Mouse (Mus musculus) gastrocnemius, postnatal 14 days (tissue): ENCODE measurements around the gene Gipr. TPM values are rescaled to one million over a fixed set of nuclear protein-coding genes. Genes with fewer than 3 reads are reported as not detected.
A peak's percentile ranks its signal among the peaks of the same experiment; 100 is the strongest.

Source experiments
- DNase-seq: peaks from one replicate; pipeline ENCODE4 v3.0.0; 2021; ENCODE audit warnings: mixed read lengths
- intact Hi-C: fragments of 180-260 bp; cut with DNase I; formaldehyde crosslinking; loops from one replicate; pipeline ENCODE4 v1.15.1; 2025; ENCODE audit warnings: low total_unique reads
- long read RNA-seq, 2 experiments: library from polyadenylated mRNA; stranded (forward); transcript quantifications; one replicate each; pipeline ENCODE4 v2.0.0; 2021
- total RNA-seq, 2 experiments: library from RNA; stranded (reverse); gene quantifications; 2 replicates each; pipeline ENCODE4 v1.2.3; 2021

The Gipr gene
- under 1 TPM in 1 of 2 experiments, not detected in 1; 0.09 TPM for total RNA-seq
- long read RNA-seq, experiment 1, result 0 reads
- long read RNA-seq, experiment 2, result 0 reads

DNA sequence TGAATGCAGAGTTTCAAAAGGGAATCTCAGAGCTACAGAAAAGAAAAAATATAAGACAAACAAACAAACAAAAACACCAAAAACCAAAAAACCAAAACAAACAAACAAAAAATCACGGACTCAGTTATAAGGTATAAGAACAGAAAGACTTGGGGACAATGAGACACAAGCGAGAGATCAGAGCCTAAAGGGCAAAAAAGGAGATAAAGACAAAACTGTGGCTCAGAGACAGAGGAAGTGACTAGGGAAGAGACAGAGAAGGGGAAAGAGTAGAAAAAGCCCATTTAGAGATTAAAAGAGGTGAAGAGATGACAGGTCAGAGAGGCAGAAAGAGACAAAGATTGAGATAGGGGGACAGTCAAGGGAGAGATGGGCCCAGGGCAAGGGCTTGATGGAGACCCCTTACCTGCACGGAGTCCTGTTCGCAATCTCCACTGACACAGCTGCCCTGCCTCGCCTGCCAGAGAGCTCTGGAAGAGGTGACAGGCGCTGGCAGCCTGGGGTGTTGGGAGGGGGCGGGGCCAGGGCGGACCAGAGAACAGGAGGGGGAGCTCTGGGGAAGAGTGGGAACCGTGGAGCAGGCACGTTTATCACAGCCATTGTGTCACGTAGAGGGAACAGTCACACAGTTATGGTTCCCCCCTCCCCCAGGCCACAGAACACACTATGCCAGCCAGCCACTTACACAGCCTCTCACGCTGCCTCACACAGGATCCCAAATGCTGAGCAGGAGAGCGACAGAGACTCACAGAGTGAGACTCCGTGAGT lies at the start of gene Gipr:
TSS of gene Gipr (minus strand) at position 472 of the 768 bp plus-strand sequence.
- intact Hi-C loops, result no loop called here
- DNase-seq, result no peak

DNA sequence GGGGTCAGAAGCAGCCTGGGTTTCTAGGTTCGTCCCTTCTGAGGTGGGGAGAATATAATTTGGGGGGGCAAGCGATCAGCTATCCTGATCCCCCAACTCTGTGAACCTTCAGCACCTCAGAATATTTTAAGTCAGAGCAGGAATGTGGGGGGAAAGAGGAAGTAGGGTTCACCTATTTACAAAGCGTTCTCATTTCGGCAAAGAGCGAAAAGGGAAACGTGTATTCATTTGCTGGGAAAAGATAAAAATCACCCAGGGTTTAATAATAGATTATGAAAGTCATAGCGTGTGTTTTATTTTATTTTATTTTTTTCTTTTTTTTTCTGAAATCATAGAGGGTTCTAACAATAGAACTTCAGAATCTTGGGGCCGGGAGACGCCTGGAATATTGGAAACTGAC lies 49.0 kb upstream of the Gipr start:
- intact Hi-C loops, result loop anchor here (5.0 kb wide), 1 partner anchor 38 kb away; the partner anchor contains the start of gene Eml2

DNA sequence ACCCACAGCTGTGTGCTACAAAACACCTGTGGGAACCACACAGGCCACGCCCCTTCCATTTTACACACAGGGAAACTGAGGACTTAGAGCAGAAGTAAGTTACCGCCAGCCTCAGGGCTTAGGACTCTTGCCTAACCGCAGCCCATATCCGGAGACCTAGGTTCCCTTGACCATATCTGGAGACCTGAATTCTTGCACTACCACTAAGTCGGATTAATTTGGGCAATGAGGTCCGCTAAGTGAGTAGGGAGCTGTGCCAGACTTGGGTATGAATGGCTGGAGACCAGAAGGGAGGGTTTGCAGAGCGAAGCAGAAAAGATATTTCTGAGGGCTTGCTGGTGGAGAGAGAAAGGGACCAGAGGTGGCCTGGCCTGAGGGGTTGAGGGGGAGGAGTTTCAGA lies 48.4 kb upstream of the Gipr start:
- intact Hi-C loops, result loop anchor here (5.0 kb wide), 1 partner anchor 37 kb away; the partner anchor contains the start of gene Eml2
- DNase-seq, result no peak

More for the DNA sequence above, 49.0 kb upstream of the Gipr start:
- no peak for DNase-seq

DNA sequence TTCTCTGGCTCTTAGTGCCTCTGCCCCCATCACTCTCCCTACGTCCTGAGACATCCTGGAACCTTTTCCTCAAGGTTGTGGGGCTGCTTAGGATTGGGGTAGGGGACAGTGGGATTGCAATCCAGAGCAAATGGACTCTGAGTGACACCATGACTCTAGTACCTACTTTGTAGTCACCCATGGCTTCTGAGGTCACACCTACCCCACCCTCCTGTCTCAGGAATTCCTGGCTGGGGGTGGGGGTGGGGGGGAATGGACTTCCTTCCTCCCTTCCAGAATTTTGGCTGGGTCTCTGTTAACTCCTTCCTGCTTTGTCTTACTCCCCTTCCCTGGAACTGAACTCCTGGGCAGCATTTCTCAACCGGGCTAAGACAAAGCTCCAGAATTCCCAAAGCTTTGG lies 47.5 kb upstream of the Gipr start:
- intact Hi-C loops, result loop anchor here (5.0 kb wide), 1 partner anchor 36 kb away; the partner anchor contains the start of gene Eml2

DNA sequence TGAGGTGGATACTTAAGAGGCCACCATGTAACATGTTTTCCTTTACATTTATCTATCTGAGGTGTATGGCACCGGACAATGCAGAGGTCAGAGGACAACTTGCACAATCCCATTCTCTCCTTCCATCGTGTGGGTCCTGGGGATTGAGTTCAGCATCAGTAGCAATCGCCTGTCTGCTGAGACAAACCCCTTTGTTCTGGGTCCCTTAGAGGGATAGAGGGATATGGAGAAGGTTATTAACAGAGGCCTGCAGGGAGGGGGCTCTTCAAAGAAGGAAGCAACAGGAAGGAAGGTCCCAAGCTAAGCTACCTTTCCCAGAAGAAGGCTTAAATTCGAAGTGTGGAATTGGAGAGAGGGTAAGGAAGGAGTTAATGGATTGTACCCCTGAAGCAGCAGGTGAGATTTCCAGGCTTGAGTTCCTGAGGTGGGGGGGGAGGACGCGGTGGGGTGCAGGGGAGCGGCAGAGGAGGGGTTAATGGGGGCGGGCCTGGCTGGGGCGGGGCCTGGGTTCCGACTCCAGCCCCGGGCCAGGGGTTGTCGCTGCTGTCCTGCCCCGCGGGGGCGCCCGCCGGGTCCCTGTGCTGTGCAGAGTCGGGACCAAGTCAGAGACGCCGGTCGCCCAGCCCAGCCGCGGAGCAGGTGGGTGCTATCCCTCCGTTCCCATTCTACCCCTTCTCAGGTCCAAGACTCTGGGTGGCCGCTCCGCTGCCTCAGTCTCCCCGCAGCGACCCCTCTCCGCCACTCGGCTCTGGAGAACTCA lies 46.2 kb upstream of the Gipr start, which contains the start of gene Gpr4:
TSS of gene Gpr4 (plus strand) at position 543 of the 760 bp plus-strand sequence.
- peak; percentile 46 for DNase-seq
- intact Hi-C loops, result loop anchor here (5.0 kb wide), 1 partner anchor 35 kb away; the partner anchor contains the start of gene Eml2

More for the DNA sequence above, 47.5 kb upstream of the Gipr start:
- no peak for DNase-seq

DNA sequence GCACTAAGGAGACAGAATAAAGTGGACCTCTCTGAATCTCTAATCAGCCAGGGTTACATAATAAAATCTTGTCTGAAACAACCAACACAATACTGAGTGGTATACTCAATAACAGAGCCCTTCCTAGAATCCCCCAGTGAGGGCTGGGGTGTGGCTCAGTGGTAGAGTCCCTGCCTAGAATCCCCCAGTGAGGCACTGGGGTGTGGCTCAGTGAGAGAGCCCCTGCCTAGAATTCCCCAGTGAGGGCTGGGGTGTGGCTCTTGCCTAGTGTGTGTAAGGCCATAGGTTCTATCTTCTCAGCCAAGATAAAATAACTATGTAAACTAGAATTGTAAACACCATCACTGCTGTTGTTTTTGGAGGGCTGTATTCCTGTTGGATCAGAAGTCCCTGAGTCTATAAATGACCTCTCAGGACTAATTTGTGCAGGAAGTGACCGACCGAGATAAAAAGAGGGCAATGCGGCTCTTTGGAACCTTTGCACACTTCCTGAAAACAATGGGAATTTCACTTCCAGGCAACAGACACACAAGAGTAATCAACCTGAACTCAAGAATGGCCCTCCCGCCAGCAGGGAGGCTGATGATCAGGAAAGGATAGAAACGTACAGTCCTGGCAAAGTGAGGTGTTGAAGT lies 45.2 kb upstream of the Gipr start:
- DNase-seq, result no peak
- intact Hi-C loops, result loop anchor here (5.0 kb wide), 1 partner anchor 34 kb away; the partner anchor contains the start of gene Eml2

DNA sequence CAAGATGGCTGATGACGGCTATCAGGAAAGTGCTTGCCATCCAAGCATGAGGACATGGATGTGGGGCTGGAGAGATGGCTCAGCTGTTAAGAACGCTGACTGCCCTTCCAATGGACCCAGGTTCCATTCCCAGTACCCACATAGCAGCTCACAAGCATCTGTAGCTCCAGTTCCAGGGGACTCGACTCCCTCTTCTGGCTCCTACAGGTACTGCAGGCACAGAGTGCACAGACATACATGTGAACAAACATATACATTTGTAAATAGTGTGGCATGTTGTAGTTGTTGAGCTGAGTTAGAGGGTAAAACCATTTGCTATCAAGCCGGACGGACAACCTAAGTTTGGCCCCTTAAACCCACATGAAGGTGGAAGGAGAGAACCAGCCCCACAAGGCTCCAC lies 44.1 kb upstream of the Gipr start:
- intact Hi-C loops, result loop anchor here (5.0 kb wide), 1 partner anchor 33 kb away; the partner anchor contains the start of gene Eml2
- no peak for DNase-seq

DNA sequence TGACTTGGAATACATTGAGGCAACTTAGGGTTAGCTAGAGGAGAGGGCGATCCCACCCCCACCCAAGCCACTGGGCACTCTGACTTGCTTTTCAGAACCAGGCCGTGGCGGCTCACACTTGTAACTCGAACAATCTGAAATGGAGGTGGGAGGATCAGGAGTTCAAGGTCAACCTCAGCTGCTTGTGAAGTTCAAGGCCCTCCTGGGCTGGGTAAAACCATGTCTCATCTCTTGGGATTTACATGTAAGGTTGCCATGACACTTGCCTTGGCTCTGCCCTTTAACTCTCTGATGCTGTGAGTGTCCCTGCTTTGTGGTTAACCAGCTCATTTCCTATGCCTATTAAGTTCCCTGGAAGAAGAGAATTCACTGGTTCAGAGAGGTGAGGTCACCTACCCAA lies 43.6 kb upstream of the Gipr start:
- no peak for DNase-seq
- intact Hi-C loops, result no loop called here

DNA sequence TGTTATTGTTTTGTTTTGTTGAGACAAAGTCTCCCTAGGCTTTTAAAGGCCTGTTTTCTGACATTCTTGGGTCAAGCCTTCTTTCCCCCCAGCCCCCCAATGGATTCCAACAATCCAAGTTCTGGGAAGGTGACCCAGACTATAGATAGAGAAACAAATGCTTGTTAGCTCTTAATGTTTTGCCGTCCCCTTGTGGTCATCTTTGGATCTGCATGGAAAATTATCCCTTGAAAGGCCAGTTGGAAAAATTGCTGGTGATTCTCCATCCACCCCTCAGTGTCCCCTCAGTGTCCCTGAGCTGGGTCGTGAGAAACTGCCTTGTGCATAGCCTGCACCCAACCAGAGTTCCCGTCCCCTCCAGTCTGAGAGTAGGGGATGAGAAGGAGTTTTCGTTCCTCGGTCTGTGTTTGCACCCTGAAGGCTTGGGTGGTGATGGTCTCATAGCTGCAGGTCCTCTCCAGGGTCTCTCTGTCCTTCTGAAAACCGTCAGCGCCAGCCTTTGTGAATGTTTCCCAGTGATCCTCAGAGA lies 43.1 kb upstream of the Gipr start:
- intact Hi-C loops, result no loop called here
- no peak for DNase-seq

DNA sequence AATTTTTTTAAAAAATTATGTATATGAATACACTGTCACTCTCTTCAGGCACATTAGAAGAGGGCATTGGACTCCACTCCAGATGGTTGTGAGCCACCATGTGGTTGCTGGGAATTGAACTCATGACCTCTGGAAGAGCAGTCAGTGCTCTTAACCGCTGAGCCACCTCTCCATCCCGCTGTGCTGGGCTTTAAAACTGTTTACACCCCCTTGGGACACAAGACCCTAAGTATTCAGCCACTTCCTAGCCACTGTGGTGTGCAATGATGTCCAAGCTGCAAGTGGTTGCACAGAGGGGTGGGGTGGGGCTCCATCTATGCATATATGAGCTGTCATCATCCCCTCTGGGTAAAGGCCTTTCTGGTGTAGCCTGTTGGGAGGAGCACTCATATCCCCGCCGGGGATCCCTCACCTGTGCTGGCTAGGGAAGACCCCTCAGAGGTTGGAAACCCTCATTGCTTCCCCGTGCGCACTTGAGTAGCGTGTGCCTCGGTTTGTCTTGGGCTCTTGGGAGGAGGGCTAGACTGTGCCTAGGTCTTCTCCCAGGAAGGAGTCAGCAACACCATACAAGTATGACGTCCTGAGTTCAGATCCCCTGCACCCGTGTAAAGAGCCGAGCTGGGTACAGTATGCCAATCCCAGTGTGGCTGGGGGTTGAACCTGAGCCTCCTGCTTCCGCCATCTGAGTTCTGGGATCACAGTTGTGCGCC lies 42.4 kb upstream of the Gipr start:
- intact Hi-C loops, result no loop called here
- no peak for DNase-seq

DNA sequence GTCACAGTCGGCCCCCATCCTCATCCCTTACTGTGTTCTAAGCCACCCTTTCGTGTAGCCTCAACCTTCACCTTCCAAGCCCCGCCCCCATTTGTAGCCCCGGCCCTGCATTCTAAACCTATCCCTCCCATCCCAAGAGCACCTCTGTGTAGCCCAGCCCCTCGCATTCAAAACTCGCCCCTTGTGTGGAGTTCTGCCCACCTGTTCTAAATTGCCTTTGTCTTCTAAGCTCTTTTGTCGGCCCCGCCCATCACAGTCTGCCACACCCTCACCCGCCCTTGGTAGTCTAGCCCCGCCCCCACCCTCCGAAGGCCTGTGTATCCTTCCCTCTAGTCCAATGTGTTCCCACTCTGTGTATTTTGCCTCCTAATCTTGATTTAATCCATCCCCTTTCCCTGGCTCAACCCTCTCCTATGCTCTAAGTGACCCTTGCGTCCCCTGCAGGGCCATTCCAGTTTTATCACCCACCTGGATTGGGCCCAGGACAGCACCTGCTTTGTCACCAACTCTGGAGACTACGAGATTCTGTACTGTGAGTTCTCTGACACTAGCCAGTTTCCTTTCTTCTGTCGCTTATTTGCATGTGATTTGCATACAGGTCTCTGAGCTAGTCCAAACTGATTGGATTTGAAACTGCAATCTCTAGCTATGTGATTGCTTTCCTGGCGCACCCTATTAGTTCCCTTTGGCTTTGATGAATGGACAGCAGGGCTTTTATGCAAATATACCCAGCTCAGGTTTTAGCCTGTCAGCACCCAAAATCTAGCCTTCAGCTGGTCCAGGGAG lies 36.3 kb upstream of the Gipr start:
- intact Hi-C loops, result no loop called here
- no peak for DNase-seq

DNA sequence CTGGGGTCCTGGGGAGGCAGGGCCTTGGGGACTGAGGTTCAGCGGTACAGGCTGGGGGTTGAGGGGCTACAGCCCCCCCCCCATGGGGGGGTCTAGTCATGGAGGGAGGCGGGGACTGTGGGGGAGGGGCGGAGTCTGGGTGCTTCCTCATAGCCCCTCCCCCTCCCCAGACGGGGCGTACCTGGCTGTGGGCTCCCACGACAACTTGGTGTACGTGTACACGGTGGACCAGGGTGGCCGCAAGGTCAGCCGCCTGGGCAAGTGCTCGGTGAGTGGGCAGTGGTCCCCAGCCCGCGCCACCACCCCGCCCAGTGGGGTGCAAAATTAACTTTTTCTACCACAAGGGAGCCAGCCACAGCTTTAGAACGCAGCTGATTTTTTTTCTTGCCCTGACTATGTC lies 35.7 kb upstream of the Gipr start:
- DNase-seq, result no peak
- intact Hi-C loops, result no loop called here

DNA sequence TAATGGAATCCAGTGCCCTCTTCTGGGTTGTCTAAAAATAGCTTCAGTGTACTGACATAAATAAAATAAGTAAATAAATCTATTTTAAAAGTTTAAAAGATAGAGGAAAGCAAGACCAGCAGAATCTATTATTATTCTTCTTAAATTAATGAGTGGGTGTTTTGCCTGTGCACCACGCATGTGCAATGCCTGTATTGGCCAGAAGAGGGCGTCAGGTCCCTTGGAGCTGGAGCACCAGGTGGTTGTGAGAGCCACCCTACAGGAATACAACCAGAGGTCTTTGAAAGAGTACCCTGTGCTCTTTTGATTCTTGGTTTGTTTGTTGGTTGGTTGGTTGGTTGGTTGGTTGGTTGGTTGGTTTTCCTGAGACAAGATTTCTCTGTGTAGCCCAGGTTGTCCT lies 32.1 kb upstream of the Gipr start:
- DNase-seq, result no peak
- intact Hi-C loops, result no loop called here

DNA sequence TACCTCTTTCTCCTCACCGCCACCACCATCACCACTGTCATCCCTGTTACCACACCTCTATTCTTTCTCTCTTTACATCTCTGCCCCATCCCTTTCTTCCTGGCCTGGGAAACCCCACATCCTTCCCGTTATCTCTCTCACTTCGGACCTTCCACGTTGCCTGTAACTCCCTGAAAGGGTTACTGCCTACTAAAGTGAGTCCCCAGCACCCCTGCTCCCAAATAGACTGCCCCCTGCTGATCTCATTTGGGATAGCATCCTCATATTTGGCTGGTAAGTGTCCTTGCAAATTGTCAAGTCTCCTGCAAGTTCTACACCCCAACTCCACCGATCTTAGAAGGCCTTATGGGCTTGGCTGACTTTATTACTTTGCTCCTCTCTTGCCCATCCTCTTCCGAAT lies 30.7 kb upstream of the Gipr start:
- intact Hi-C loops, result no loop called here
- DNase-seq, result no peak

DNA sequence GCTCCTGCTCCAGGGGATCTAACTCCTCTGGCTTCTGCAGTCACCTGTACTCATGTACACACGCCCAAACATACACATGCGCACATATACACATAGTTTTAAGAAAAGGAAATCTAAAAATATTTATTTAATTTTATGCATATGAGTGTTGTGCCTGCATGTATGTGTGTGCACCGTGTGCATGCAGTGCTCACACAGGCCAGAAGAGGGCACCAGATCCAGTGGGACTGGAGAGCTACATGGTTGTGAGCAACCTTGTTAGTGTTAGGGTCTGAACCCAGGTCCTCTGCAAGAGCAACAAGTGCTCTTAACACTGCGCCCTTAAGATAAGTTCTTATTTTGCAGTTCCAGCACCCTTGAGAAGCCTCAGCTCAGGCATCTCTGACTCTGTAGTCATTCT lies 28.7 kb upstream of the Gipr start:
- DNase-seq, result no peak
- intact Hi-C loops, result no loop called here

DNA sequence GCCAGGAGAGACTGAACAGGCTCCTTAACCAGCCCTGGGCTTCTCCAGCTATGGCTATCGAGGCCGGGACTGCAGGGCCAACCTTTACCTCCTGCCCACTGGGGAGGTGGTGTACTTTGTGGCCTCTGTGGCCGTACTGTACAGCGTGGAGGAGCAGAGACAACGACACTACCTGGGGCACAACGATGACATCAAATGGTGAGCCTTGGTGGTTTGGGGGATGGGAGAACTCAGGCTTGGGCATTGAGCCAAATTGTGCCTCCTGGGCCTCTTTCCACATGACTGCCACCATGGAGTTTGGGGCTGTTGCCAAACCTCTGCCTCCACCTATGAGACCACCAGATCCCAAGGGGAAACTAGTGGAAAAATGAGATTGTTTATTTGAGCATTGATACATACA lies 18.8 kb upstream of the Gipr start:
- DNase-seq, result no peak
- intact Hi-C loops, result no loop called here

DNA sequence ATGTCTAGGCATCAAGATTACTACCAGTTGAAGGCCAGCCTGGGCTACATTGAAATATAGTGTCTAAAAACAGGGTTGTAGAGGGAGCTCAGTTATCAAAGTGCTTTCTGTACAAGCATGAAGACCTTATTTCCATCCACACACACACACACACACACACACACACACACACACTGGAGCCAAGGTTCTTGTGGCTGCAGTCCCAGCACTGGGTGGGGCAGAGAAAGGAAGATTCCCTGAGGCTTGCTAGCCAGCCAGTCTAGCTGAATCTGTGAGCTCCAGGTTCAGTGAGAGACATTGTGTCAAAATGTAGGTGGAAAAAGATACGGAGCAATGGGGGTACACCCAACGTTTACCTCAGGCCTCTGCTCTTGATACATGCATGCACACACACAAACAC lies 18.3 kb upstream of the Gipr start:
- intact Hi-C loops, result no loop called here
- no peak for DNase-seq

DNA sequence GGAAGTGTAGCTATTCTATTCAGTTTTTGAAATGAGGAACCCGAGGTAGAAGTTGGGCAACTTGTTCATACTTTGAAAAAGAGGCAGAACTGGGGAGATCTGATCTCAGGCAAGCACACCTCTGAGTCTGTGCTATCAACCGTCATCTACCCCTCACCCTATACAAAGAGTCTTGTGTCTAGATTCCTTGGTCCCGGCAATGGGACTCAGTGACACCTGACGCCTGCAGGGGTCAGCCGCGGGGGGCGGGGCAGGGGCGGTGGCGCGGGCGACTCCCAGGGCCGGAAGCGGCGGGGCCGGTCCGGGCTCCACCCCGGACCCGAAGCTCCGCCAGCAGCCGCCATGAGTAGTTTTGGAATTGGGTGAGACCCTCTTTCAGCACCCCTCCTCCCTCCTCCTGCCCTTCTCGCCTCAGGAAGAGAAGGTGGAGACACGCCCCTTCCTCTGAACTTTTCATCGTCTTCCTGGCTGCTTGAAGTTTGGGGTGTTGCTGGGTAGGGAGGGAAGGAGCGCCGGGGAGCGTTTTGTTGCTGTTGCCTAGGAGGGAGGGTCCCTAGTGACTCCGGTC lies 15.0 kb upstream of the Gipr start:
- no peak for DNase-seq
- intact Hi-C loops, result no loop called here
